Mouse (Mus musculus) stomach, postnatal 0 days (tissue): Measurements from ENCODE around the gene Snrnp70. TPM values are rescaled to one million over a fixed set of nuclear protein-coding genes. Genes with fewer than 3 reads are reported as not detected.

ENCODE experiments used
- ATAC-seq: fragments of 200-750 bp; cut with Nextera tagmentation; 2 replicates; pipeline ENCODE4 v1.8.0; 2017; ENCODE audit not compliant: low FRiP score, low TSS enrichment
- DNase-seq: peaks from one replicate; pipeline ENCODE4 v3.0.0-alpha.2; 2016; ENCODE audit warnings: low spot score
- H3K27ac ChIP-seq: fragments of 300-500 bp; sonication (generic); replicated peaks from 2 replicates; pipeline ENCODE4 v1.5.1; 2014; ENCODE audit warnings: mild to moderate bottlenecking, control low read depth
- H3K27me3 ChIP-seq: fragments of 300-500 bp; sonication (generic); 2 replicates; pipeline ENCODE4 v1.6.1; 2014; ENCODE audit warnings: low read length; ENCODE audit not compliant: control insufficient read depth, insufficient read depth
- H3K36me3 ChIP-seq: fragments of 300-500 bp; sonication (generic); 2 replicates; pipeline ENCODE4 v1.6.1; 2014; ENCODE audit warnings: low read length, mixed read lengths; ENCODE audit not compliant: control insufficient read depth, insufficient read depth
- H3K4me1 ChIP-seq: fragments of 300-500 bp; sonication (generic); replicated peaks from 2 replicates; pipeline ENCODE4 v1.6.1; 2014; ENCODE audit warnings: antibody characterized with exemption; ENCODE audit not compliant: control insufficient read depth, insufficient read depth
- H3K4me2 ChIP-seq: fragments of 300-500 bp; sonication (generic); replicated peaks from 2 replicates; pipeline ENCODE4 v1.6.1; 2014; ENCODE audit warnings: low read depth, mild to moderate bottlenecking, control low read depth, moderate library complexity
- H3K4me3 ChIP-seq: fragments of 300-500 bp; sonication (generic); 2 replicates; pipeline ENCODE4 v1.5.1; 2014; ENCODE audit warnings: low read depth, low read length, control low read depth
- H3K9ac ChIP-seq: fragments of 300-500 bp; sonication (generic); 2 replicates; pipeline ENCODE4 v1.6.1; 2014; ENCODE audit warnings: mild to moderate bottlenecking, low read length, control low read depth, mixed read lengths
- H3K9me3 ChIP-seq: fragments of 300-500 bp; sonication (generic); 2 replicates; pipeline ENCODE4 v1.6.1; 2016; ENCODE audit warnings: low read length; ENCODE audit not compliant: control insufficient read depth
- CTCF ChIP-seq: IDR thresholded peaks from 2 replicates; pipeline ENCODE4 v1.5.1; 2016; ENCODE audit warnings: antibody characterized with exemption, low read depth, mild to moderate bottlenecking, moderate library complexity
- EP300 ChIP-seq: optimal IDR thresholded peaks from 2 replicates; pipeline ENCODE3; 2016; ENCODE audit warnings: antibody characterized with exemption
- WGBS: fragments of 180-500 bp; shearing (Covaris S2); extraction: QIAGEN DNeasy Blood & Tissue Kit; methylation state at CpG from one replicate; pipeline ENCODE4 v1.1.7; 2014; 5-methylcytosine and 5-hydroxymethylcytosine counted together
- polyA plus RNA-seq: library from polyadenylated mRNA; unstranded; fragments of >200 nt; fragmentation: Nextera tagmentation; extraction: Ambion mirVana; gene quantifications from 2 replicates; pipeline ENCODE4 v1.2.1, GENCODE M21; 2015

The Snrnp70 gene
- polyA plus RNA-seq, 1 experiment from 2014 or later = 78.8 TPM

GRCm38 (mm10) chr7:45332685-45333425 lies 62.7 kb downstream of the Snrnp70 start:
- no peaks in the 10 kb centered on the region for H3K9me3 ChIP-seq
- WGBS = under 1% methylated on average over 22 of the region's 22 CpGs
- H3K9ac ChIP-seq = peak overlapping the region; percentile 77
- no peaks in the 10 kb centered on the region for H3K36me3 ChIP-seq
- no peaks in the 10 kb centered on the region for H3K27me3 ChIP-seq
- peak overlapping the region; percentile 91 for H3K27ac ChIP-seq
- H3K4me3 ChIP-seq = peak overlapping the region; percentile 71
- peak overlapping the region; percentile 84 for H3K4me2 ChIP-seq
- TF ChIP-seq EP300 (no peak), CTCF (no peak)
- ATAC-seq (peak; percentile 63), DNase-seq (peak; percentile 62)
- H3K4me1 ChIP-seq = peaks cover 11% of the 10 kb centered on the region

DNA sequence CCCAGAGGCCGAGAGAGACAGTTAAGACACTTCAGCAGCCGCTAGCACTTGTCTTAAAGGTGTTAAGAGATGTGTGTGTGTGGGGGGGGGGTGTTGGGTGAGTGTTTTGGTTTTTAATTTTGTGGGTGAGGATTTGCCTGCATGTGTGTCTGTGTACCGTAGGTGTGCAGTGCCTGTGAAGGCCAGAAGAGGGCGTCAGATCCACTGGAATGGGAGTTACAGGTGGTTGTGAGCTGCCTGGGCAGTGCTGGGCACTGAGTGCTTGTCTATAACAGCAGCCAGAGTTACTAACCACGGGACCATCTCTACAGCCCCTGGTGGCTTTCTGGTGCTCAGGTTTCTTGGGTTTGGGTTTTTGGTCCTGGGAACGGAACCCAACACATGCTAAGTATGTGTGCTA lies 64.0 kb downstream of the Snrnp70 start:
- H3K9me3 ChIP-seq = no peaks in the 10 kb centered on the region
- H3K27ac ChIP-seq = no peak overlapping the region
- H3K4me3 ChIP-seq = no peak overlapping the region
- no peak for DNase-seq
- no peak overlapping the region for H3K4me2 ChIP-seq
- H3K4me1 ChIP-seq = peaks cover 8% of the 10 kb centered on the region
- H3K36me3 ChIP-seq = no peaks in the 10 kb centered on the region
- H3K27me3 ChIP-seq = no peaks in the 10 kb centered on the region
- TF ChIP-seq CTCF (peak; percentile 45), EP300 (no peak)
- WGBS = 82% methylated on average over 6 of the region's 6 CpGs
- ATAC-seq = no peak
- H3K9ac ChIP-seq = no peak overlapping the region

GRCm38 (mm10) chr7:45328841-45329475 lies 66.6 kb downstream of the Snrnp70 start:
- H3K9me3 ChIP-seq = no peaks in the 10 kb centered on the region
- H3K4me3 ChIP-seq = no peak overlapping the region
- TF ChIP-seq CTCF (no peak), EP300 (no peak)
- H3K27me3 ChIP-seq = no peaks in the 10 kb centered on the region
- no peak for DNase-seq
- H3K4me2 ChIP-seq = no peak overlapping the region
- H3K4me1 ChIP-seq = peaks cover 3% of the 10 kb centered on the region; the same call in 1 of the 2 replicates
- ATAC-seq = no peak
- WGBS = 74% methylated on average over 13 of the region's 13 CpGs
- H3K9ac ChIP-seq = no peak overlapping the region
- H3K36me3 ChIP-seq = peaks cover 5% of the 10 kb centered on the region
- H3K27ac ChIP-seq = 0 out of 2 replicates have a peak overlapping the region, but pooled peaks have one; percentile 30

Other genes starting within 250 kb of the Snrnp70 start
- 48.8 and 49.0 TPM in 2 replicates for gene Pih1d1, start 241.4 kb downstream of the Snrnp70 start, polyA plus RNA-seq
- gene Aldh16a1, start 241.2 kb downstream of the Snrnp70 start, polyA plus RNA-seq = 24.6 and 25.6 TPM in 2 replicates
- 0.07 TPM in 1 of 2 replicates, not detected in the other for gene Slc17a7, start 231.8 kb downstream of the Snrnp70 start, polyA plus RNA-seq
- gene Gfy, start 216.2 kb downstream of the Snrnp70 start, polyA plus RNA-seq = not detected in 2 replicates
- gene Pth2, start 214.7 kb downstream of the Snrnp70 start, polyA plus RNA-seq = not detected in 2 replicates
- 0.07 and 0.13 TPM in 2 replicates for gene Ccdc155, start 190.8 kb downstream of the Snrnp70 start, polyA plus RNA-seq
- 48.4 TPM in 2 replicates for gene Dkkl1, start 183.6 kb downstream of the Snrnp70 start, polyA plus RNA-seq
- 26.8 and 29.5 TPM in 2 replicates for gene Tead2, start 180.0 kb downstream of the Snrnp70 start, polyA plus RNA-seq
- 1.5 and 1.8 TPM in 2 replicates for gene Cd37, start 156.6 kb downstream of the Snrnp70 start, polyA plus RNA-seq
- gene Slc6a16, start 154.7 kb downstream of the Snrnp70 start, polyA plus RNA-seq = 0.07 and 0.18 TPM in 2 replicates
- not detected in 2 replicates for gene Slc6a21, start 118.2 kb downstream of the Snrnp70 start, polyA plus RNA-seq
- gene Trpm4, start 62.0 kb downstream of the Snrnp70 start, polyA plus RNA-seq = 22.7 and 23.7 TPM in 2 replicates
- 0.80 and 0.85 TPM in 2 replicates for gene Hrc, start 60.5 kb downstream of the Snrnp70 start, polyA plus RNA-seq
- gene Ppfia3, start 28.7 kb downstream of the Snrnp70 start, polyA plus RNA-seq = 6.0 and 7.1 TPM in 2 replicates
- 5.9 and 6.1 TPM in 2 replicates for gene Lin7b, start 25.2 kb downstream of the Snrnp70 start, polyA plus RNA-seq
- 0.15 and 0.17 TPM in 2 replicates for gene Kcna7, start 9.9 kb upstream of the Snrnp70 start, polyA plus RNA-seq
- gene Ntf5, start 18.0 kb upstream of the Snrnp70 start, polyA plus RNA-seq = 1.5 and 1.8 TPM in 2 replicates
- gene Lhb, start 25.1 kb upstream of the Snrnp70 start, polyA plus RNA-seq = not detected in 2 replicates
- 10.1 and 10.6 TPM in 2 replicates for gene Gys1, start 39.1 kb upstream of the Snrnp70 start, polyA plus RNA-seq
- 46.2 and 46.7 TPM in 2 replicates for gene Ruvbl2, start 42.4 kb upstream of the Snrnp70 start, polyA plus RNA-seq
- 3,647 and 3,760 TPM in 2 replicates for gene Ftl1, start 64.1 kb upstream of the Snrnp70 start, polyA plus RNA-seq
- 119 and 120 TPM in 2 replicates for gene Bax, start 71.2 kb upstream of the Snrnp70 start, polyA plus RNA-seq
- gene Tulp2, start 86.1 kb upstream of the Snrnp70 start, polyA plus RNA-seq = 0.32 and 0.42 TPM in 2 replicates
- not detected in 2 replicates for gene Gm45808, start 91.1 kb upstream of the Snrnp70 start, polyA plus RNA-seq
- 1.1 and 1.3 TPM in 2 replicates for gene Dhdh, start 93.1 kb upstream of the Snrnp70 start, polyA plus RNA-seq
- gene Nucb1, start 114.7 kb upstream of the Snrnp70 start, polyA plus RNA-seq = 196 and 199 TPM in 2 replicates
- gene Ppp1r15a, start 130.5 kb upstream of the Snrnp70 start, polyA plus RNA-seq = 21.6 and 26.6 TPM in 2 replicates
- gene Plekha4, start 130.6 kb upstream of the Snrnp70 start, polyA plus RNA-seq = 7.9 and 8.0 TPM in 2 replicates
- 16.6 and 16.9 TPM in 2 replicates for gene Hsd17b14, start 159.2 kb upstream of the Snrnp70 start, polyA plus RNA-seq
- 101 and 108 TPM in 2 replicates for gene Bcat2, start 174.4 kb upstream of the Snrnp70 start, polyA plus RNA-seq
- gene Fgf21, start 219.7 kb upstream of the Snrnp70 start, polyA plus RNA-seq = 0.69 and 0.90 TPM in 2 replicates
- gene Fut1, start 221.5 kb upstream of the Snrnp70 start, polyA plus RNA-seq = 1.8 and 2.3 TPM in 2 replicates
- gene Izumo1, start 226.1 kb upstream of the Snrnp70 start, polyA plus RNA-seq = 0.08 TPM in 2 replicates
- gene Rasip1, start 231.7 kb upstream of the Snrnp70 start, polyA plus RNA-seq = 5.4 and 6.3 TPM in 2 replicates
- gene Mamstr, start 244.2 kb upstream of the Snrnp70 start, polyA plus RNA-seq = 4.6 and 5.5 TPM in 2 replicates